Mouse (Mus musculus) adipocyte (in vitro differentiated cells): ENCODE data around the gene Shisa2.
A peak's percentile ranks its signal among the peaks of the same experiment; 100 is the strongest.
"Not testable (repeated sequence)": the region's sequence is repeated elsewhere in the genome, so short reads cannot be mapped to it uniquely, and the experiment has no call there.

Experiments used
- DNase-seq: peaks from one replicate; pipeline ENCODE4 v3.0.0-alpha.2; 2016; ENCODE audit warnings: low spot score

Gene Shisa2

DNA sequence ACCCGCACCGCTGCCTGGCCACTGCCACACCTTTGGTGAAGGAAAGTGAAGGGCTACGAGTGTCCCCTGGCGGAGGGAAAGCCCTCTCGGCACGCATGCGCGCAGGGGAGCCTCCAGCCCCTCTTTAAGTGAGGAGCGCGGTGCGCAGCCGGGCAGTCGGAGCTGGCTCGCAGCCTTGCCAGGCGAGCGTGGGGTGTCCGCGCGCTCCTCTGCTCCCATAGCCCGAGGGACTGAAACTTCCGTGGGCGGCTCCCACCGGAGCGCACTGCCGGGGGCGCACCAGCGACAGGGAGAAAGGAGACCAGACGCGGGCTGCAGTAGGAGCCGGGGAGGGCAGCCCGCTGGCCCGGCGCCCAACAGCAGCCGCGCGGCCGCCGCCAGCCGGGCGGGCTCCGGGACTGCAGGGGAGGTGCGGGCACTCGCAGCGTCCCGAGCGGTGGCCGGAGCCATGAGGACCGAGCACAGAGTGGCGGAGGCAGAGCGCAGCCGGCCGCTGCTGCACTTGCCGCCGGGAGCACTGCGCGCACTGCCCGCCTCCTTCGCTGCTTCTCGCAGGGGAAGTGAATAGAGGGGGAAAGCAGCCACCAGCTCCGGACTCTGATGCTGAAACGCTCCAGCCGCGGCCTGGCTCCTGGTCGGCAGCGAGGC, at the start of gene Shisa2:
Gene Shisa2, plus strand, starts transcription at position 151 of the 648 bp plus-strand sequence.
- no peak for DNase-seq

DNA sequence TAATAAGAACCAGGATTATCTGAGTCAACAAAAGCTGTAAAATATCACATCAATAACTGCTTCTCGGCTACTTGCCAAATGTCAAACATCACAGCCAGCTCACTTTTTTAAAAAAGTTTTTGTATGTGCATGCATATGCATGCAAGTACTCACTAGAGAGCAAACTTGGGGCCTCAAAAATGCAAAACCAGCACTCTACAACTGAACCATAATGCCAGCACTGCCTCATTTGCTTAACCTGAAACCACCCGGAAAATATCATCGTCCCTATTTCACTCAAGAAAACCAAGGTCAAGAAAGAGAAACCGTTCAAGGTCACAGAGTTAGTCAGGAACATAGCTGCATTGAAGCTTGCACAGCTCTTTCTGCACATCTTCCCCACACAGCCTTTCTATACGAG, 48.7 kb upstream of the Shisa2 start:
- DNase-seq = no peak

DNA sequence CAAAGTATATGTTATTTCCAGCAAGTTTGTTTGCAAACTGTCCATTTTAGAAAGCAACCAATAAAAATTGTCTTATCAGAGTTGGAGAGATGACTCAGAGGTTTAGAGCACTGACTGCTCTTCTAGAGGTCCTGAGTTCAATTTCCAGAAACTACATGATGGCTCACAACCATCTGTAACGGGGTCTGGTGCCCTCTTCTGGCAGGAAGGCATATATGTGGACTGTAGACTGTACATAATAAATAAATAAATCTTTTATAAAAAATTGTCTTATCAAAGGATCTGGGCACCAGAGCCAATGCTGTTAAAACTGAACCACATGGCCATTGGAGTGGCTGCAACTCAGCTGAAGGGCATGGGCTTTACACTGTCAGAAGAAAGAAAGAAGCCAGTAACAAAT, 34.5 kb upstream of the Shisa2 start:
- peak; percentile 12 for DNase-seq

DNA sequence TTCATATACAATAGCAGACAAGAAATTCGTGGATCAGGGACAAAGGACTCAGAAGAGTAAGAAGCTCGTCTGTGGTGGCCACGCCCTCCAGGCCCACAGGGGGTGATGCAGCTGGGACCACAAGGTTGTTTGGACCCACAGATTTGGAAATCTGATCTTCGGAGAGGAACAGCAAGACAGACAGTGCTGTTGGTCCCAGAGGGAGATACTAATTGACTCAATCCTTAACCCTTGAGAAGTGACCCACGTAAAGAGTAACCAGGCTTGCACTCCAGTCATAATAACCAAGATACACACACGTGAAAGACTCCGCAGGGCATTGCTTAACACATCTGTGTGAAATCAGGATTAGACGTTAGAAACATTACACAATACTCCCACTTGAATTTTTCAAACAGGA, 33.2 kb upstream of the Shisa2 start:
- no peak for DNase-seq

DNA sequence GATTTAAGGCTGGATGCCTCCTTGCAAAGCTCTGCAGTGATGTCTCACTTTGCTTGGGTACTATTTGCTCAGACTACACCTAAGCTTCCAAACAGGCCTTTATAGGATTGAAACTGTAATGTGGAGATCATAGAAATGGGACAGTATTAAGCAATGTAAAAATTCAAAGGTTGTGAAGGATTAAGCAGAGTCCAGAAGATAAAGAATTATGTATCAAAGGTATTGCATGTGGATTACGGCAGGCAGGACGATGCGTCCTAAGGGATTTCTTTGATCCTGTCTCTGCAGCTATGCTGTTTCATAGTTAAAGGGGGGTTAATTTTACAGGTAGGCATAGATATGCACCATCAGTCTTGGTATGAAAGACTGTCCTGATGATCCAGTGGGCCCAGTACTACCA, 32.5 kb upstream of the Shisa2 start:
- no peak for DNase-seq

DNA sequence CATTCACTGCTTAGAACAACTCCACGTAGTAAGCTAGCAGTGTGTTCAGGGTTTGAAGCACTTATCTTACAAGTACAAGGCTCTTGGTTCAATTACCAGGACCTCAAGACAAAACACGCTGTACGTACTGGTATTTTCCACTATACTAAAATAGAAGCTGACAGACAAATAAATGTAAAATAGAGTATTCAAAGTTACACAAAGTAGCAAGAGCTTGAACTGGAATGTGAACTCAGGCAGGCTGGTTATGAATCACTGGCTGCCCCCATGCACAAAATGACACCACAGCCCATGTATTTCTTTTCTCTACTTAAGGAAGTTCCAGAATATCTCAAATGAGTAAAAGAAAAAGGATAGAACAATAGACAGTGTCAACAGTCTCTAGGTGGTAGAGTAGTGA, 30.1 kb upstream of the Shisa2 start:
- DNase-seq = no peak

DNA sequence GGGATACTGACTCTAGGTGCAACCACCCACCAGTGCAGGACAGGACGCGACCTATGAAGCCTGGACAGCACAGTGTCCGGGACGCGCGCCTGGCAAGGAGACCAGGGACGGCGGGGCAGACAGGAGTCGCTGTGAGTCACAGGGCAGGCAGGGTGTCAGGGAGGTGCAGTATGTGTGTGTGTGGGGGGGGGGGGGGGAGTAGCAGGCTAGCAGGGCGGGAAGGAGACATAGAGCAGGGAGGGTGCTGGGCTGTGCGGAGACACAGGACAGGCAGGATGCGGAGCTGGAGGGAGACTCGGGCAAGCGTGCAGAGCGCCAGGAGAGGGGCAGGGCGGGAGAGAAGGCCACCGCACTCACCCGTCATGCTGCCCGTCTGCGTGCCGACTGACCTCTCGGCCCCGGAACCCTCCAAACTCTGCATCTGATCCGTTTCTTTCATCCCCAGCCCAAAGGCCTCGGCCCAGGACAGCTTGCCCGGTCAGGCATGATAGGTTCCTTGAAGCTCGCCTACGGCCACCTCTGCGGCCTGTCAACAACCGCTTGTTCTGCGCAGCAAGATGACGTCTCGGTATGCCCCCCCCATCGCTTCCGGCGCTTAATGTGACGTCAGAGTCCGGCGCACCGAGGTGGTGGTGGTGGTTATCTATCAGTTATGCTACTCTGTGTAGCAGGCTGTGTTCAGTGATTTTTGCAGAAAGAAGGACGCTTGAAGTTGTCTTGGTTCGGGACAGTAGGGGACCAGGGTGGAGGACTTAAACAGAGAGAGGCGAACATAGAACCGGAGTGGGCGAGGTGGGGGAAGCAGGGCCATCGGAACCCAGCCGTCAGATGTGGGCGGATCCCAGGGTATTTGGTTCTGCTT, 27.5 kb upstream of the Shisa2 start, which contains the start of gene Cdadc1:
Gene Cdadc1, minus strand, starts transcription at position 562 of the 862 bp plus-strand sequence.
- peak; percentile 91 for DNase-seq

DNA sequence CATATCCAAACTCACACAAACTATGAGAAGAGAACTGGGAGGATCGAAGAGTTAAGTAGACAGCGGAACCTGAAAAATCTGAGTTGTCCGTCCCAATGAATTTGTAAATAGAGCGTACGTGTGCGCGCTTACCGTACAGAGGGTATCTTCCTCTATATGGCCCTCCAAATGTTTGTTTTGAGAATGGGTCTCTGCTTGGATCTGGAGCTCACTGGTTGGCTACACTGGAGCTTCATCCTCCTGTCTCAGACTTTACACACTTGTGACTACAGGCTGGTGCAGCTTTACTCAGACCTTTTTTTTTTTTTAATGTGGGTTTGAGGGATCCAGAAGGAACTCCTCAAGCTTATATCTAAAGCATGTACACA, 26.9 kb upstream of the Shisa2 start:
- no peak for DNase-seq

DNA sequence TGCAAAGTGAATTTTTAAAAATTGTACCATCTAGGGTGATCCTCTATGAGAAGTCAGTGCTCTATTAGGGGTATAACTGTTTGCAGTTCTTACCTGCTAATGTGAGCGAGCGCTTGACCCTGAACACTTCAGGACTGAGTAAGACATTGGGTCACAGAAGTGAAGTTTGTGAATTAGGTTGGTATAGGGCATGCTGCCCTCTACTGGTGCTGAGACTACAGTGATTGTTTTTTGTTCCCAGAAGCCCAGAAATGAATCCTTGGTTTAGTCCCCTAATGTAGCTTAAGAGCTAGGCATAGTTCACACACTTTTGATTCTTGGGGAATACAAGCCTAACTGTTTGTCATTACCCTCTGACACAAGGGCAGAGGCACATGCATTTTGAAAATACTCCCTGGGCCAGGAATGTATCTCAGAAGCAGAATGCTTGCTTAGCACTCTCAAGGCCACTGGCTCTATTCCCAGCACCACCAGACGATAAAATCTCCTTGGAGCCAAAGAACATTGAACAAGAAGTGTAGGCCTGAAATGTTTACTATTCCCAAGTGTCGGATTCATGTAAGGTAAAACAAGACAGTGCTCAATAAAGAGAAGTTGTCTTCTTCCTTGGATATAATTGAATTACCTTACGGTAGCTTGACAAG, 21.0 kb upstream of the Shisa2 start:
- DNase-seq = peak; percentile 54

DNA sequence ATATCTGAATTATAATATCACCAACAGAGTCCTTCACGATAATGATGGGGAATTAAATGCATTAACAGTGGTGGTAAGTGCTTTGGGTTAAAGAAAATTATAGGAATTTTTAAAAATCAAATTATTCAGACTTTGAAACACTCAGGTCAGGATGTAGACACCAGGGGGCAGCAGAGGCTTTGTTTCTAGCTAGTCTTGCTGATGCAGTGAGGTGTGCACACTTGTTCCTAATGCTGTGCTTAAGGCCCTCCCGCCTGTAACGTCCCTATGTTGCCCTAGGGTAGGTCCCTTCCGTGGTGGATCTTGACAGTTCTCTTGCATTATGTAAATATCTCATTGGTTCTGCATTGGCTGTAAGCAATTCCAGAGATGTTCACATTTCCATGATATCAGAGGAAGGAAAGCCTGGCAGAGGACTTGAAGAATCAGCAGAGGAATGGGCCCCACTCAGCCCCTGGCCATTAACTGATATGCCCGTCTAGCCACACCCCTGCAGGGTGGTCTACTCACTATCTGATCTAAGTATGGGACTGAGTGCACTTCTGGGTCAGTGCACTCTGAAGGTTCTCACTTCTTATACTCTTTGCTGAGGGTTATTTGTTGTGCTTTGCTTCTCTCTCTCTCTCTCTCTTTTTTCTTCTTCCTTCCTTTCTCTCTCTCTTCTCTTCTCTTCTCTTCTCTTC, 19.3 kb upstream of the Shisa2 start:
- peak; percentile 68 for DNase-seq

DNA sequence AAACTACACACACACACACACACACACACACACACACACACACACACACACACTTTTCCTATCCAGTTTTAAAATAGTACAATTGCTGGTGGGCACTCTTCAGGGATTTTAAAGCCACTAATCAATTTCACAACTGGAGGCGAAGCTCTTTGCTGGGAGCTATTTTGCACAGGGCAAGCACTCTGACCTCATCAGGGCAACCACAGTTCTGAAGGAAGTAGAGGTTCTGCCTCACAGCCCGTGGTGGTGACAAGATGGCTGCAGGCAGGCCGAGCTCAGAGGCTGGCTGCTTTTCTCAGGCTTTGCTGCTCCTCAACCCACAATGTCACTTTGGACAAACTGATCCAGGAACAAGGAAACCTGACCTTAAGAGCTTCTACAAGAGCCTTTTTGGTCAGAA, 18.1 kb upstream of the Shisa2 start:
- DNase-seq = no peak

DNA sequence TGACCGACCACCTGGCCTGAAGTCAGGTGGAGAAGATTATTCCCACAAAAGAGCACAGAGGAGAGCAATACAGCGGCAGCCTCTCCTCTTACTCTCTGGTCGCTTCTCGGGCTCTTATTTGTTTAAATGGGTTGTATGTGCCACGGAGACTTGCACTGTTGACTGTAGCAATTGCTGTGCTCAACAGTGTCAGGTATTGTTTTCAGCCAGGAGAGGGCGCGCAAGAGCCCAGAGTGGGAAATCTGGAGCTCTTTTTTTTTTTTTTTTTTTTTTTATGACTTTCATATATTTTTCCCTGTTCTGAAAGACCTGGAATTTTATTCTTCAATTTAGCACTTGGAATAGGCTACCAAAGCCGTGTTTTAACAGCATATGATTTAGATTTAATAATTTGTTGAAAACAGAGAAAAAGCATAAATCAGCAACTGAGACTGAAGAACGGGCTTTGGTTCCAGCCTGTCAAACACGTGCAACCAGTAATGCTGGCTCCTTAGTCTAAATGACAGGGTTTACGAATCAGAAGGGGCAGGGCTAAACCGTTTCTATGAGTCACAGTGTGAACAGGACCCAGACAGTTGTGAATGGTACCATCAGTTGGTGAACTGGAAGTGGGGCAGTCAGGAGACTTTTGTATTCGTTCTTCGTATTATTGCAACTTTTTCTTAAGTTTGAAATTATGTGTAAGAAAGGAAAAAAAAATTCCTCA, 12.0 kb upstream of the Shisa2 start:
- peak; percentile 46 for DNase-seq

DNA sequence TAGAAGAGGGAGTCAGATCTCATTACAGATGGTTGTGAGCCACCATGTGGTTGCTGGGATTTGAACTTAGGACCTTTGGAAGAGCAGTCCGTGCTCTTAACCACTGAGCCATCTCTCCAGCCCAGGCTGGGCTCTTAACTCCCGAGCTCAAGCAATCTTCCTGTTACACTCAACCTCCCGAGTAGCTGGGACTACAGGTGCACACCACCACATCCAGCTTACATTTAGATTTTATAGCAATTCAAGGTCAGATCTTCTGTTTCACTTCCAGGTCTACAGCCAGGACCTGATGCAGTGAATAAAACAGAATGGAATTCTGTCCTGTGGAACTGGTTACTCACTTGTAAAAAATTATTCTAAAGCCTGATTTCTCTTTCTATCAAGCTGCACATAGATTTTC, 11.0 kb upstream of the Shisa2 start:
- DNase-seq = not testable (repeated sequence)

DNA sequence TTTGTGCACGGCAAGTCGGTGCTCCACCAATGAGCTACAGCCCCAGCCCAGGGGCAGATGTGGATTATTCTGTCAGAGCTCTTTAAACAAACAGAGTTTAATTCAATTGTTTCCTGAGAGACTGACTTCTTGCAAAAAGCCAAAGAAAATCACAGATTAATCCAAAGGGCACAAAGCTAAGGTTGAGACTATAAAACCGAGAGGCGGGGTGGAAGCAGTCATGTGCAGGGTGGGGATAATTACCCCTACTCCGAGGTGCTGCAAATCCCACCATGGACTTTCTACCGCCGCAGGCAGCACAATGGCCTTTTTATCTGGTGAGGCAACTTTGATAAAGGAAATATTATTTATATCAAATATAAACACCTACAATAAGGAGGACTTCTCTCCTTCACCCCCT, 8.3 kb upstream of the Shisa2 start:
- no peak for DNase-seq

DNA sequence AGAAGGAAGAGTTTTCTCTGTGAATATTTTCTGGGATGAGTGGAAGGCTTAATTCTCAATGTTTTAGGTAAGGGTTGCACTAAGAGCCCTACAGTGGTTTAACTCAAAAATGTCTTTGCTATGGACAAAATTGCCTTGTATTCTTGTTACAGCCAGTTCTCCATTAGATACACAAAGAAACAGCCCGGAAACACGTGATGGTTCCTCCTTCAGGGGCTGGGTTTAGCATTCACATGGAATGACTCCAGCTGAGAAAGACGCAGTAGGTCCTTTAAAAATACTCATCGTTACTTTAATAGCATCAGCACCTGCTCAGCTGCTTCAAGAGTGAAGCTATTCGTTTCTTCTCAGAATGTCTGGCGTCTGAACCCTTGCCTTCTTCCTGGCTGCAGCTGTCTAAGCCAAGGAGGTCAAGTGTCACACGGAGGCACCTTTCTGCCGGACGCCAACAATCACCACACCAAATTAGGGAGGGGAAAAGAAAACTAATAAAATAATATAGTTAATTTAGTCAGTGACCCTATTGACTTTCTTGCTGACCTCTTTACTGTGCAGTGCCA, 702 bp upstream of the Shisa2 start:
- DNase-seq = no peak

DNA sequence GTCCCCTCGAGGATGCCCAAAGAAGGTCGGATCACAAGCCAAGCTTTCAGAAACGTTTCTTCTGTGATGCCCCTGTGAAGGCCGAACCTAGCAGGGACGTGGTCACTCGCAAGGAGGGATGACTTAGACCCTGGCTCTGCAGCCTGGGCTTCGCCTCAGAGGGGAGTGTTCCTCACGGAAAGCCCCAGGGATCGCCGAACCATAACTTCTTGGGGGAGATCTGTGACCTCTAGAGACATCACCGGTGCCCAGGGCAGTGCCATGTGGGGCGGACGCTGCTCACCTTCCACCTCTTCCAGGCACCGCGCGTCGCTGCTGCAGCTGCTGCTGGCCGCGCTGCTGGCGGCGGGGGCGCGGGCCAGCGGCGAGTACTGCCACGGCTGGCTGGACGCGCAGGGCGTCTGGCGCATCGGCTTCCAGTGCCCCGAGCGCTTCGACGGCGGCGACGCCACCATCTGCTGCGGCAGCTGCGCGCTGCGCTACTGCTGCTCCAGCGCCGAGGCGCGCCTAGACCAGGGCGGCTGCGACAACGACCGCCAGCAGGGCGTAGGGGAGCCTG, 777 bp downstream of the Shisa2 start:
- no peak for DNase-seq

DNA sequence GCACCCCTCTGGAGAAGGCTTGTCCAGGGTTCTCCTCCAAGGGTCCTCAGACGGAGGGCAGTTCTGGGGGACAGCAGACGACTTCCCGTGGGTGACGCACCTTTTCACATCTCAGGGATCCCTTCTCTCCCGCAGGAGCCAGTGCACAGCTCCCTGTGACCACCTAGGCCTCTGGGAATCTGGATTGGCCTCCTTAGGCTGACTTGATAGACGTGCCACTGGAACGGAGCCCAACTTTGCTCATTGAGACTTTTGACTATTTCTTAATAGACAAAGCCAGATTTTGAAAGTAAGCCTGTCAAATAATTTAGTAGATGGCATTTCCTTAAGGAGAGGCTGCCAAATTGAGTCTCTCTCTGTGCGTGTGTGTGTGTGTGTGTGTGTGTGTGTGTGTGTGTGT, 1.6 kb downstream of the Shisa2 start:
- peak; percentile 49 for DNase-seq

DNA sequence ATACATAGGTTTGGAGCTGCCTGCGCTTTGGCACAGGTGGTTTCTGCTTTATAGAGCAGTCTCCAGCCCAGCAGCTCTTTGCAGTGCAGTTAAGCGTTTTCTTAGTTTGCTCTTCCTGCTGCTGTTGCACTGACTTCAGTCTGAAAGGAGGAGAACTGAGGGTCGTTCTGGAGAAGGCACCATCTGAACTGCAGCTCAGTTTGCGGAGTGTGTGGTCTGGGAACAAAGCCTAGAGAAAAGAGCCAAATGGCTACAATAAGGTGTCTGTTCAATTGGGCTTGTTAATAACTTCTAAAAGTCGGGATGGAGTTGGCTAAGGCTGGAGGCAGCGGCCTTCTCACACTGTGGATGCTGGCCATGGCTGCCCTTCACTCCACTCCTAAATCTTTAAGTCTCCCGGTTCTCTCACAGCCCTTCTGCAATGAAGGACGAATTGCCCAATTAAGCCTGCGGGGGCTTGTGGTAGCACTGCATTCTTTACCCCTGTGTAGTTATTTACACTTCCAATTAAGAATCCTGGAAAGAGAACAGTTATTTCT, 2.1 kb downstream of the Shisa2 start:
- DNase-seq = no peak

DNA sequence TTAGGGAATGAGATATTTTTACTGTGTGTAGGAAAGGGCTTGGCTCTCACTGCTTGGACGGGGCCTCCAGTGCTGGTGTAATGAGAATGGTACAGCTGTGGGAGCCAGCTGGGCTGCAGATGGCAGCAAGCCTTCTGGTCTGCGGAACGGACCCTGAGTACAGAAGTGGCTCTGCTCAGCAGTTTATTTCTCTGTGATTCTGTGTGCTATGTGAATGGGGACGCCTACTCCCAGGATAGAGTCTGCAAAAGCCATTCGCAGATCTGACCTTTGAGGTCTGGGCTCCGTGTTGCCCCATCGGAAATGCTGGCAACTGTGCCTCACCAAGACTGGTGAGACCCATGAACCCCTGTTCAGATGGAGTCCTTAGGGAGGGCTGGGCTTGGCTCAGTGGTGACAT, 2.7 kb downstream of the Shisa2 start:
- no peak for DNase-seq

DNA sequence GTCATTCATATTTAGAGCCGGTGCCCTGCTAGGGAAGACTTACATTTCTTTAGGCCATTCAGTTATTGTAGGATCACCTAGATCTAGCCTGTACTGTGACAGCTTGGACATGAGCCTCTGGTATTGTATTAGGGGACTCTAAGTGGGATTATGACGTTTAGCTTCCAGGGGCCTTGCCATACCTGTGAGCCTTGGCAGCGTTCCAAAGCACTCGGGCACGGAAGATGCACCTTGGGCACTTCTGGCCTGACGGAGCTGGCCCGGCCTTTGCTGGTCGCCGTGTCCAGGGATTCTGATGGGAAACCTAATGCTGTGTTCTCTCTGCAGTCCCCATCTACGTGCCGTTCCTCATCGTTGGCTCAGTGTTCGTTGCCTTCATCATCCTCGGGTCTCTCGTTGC, 4.2 kb downstream of the Shisa2 start:
- DNase-seq = no peak

DNA sequence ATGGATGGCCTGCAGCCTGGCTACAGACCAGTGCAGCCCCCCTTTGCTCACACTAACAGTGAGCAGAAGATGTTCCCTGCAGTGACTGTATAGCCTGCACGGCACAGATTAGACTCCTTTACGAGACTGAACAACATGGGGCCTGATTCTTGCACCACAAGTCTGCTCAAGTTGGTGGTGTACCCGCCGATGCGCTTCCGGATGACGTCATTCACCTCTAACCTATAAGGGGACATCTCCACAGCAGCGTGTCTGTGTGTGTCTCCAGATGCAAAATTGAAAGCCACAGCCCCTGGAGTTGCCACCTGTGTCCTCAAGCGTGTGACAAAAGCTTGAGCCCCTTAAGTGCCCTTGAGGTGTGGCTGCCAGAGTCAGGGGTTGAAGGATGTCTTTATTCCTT, 5.0 kb downstream of the Shisa2 start:
- no peak for DNase-seq
